Mouse (Mus musculus) bone marrow macrophage, adult 2 months (primary cell): Measurements from ENCODE around the gene Znhit1. TPM values are rescaled to one million over a fixed set of nuclear protein-coding genes. Genes with fewer than 3 reads are reported as not detected.

ENCODE experiments used
- H3K27ac ChIP-seq: 2 replicates; pipeline ENCODE4 v1.5.1; 2012; ENCODE audit warnings: low read depth, low read length; ENCODE audit not compliant: insufficient read depth
- H3K4me1 ChIP-seq: 2 replicates; pipeline ENCODE4 v1.6.1; 2012; ENCODE audit warnings: low read length; ENCODE audit not compliant: control insufficient read depth, insufficient read depth
- H3K4me3 ChIP-seq: 2 replicates; pipeline ENCODE4 v1.5.1; 2012; ENCODE audit warnings: mild to moderate bottlenecking, low read length, moderate library complexity; ENCODE audit not compliant: insufficient read depth
- CTCF ChIP-seq: IDR thresholded peaks from 2 replicates; pipeline ENCODE4 v1.5.1; 2012; ENCODE audit warnings: low read depth, mild to moderate bottlenecking, low read length, moderate library complexity
- POLR2A ChIP-seq: IDR thresholded peaks from 2 replicates; pipeline ENCODE4 v1.6.1; 2012; ENCODE audit warnings: mild to moderate bottlenecking, low read depth, low read length, borderline replicate concordance
- polyA plus RNA-seq: library from polyadenylated mRNA; stranded (reverse); fragments of >200 nt; gene quantifications from 2 replicates; pipeline ENCODE4 v1.2.4, GENCODE M21; 2012; ENCODE audit not compliant: missing spikeins, insufficient read depth, insufficient read length

Gene Znhit1
- polyA plus RNA-seq, 1 experiment = 75.0 TPM

- Histone ChIP-seq H3K27ac (no peak within 1 kb of the TSS), H3K4me3 (no peak within 1 kb of the TSS)
- TF ChIP-seq POLR2A (no peak), CTCF (no peak)
These were observed 38.3 kb upstream of the Znhit1 start, which contains the start of gene Vgf for GRCm38 (mm10) chr5:137026092-137026491. Gene Vgf, plus strand, starts transcription at chr5:137026392.

DNA sequence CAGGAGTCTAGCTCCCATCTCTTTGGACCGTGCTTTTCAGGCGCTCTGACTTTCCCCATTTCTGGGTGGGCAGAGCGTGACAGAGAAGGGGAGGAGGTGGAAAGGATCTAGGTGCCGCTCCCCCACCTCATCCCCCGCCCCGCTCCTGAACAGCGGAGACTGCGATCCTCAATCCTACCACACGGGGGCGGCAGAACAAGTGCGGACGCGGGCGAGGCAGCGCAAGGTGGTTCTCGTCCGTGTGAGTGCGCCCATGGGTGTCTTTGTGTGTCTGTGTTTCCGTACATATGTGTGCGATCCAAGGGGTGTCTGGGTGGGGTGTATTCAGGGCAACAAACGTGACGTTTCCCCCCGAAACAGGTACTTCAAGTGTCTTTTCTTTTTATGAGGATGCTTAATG, 37.3 kb upstream of the Znhit1 start:
- no peak for TF ChIP-seq POLR2A
- peak; percentile 83 for TF ChIP-seq CTCF
- Histone ChIP-seq H3K4me3 (no peak overlapping the region), H3K27ac (no peak overlapping the region), H3K4me1 (peaks cover 5% of the 10 kb centered on the region)

More at GRCm38 (mm10) chr5:137026092-137026491, 38.3 kb upstream of the Znhit1 start, which contains the start of gene Vgf:
- peaks cover 5% of the 10 kb centered on the region for H3K4me1 ChIP-seq

DNA sequence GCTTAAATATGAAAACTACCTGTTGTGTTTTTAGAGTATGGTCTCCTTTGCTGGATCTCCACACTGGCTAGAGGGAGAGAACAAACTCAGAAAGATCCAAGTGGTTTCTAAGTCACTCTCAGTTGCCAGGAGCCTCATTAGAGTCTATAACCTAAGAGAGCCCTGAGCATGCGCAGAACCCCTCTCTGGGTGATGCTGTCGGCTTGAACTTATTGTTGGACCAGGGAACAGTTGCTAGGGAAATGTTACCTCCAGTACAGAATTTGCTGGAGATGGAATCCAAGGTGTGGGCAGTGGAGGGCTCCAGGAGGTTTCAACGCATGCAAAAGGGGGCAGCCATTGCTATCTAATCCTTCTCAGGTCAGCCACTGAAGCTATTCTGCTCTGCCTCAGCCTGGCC, 36.5 kb upstream of the Znhit1 start:
- Histone ChIP-seq H3K4me1 (peaks cover 2% of the 10 kb centered on the region), H3K4me3 (no peak overlapping the region), H3K27ac (no peak overlapping the region)
- TF ChIP-seq CTCF = no peak
- TF ChIP-seq POLR2A = no peak

GRCm38 (mm10) chr5:137015913-137016312, 28.1 kb upstream of the Znhit1 start:
- Histone ChIP-seq H3K4me1 (no peaks in the 10 kb centered on the region), H3K27ac (no peak overlapping the region), H3K4me3 (no peak overlapping the region)
- TF ChIP-seq POLR2A (no peak), CTCF (no peak)

GRCm38 (mm10) chr5:137012401-137012950, 24.7 kb upstream of the Znhit1 start:
- Histone ChIP-seq H3K4me1 (no peaks in the 10 kb centered on the region), H3K27ac (no peak overlapping the region), H3K4me3 (no peak overlapping the region)
- TF ChIP-seq POLR2A (no peak), CTCF (no peak)

DNA sequence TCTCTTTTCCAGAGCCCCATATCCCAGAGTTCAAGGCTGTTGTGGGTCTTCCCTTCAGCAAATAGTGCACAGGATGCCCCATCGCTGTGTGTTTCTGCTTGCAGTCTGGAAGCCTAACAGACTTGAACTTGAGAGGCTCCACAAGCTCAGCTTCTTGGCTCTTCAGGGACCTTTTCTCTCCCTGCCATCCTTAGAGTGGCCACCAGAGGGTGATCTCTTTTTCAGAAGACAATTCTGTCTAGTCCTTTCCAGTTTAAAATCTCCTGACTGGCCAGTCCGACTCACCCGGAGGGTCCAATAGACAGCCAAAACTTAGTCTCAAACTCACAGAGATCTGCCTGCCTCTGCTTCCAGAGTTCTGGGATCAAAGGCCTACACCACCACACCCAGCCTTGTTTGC, 22.2 kb upstream of the Znhit1 start:
- no peak overlapping the region for H3K4me3 ChIP-seq
- TF ChIP-seq POLR2A (no peak), CTCF (peak; percentile 10; the same call in 1 of the 2 replicates)
- no peaks in the 10 kb centered on the region for H3K4me1 ChIP-seq
- no peak overlapping the region for H3K27ac ChIP-seq

DNA sequence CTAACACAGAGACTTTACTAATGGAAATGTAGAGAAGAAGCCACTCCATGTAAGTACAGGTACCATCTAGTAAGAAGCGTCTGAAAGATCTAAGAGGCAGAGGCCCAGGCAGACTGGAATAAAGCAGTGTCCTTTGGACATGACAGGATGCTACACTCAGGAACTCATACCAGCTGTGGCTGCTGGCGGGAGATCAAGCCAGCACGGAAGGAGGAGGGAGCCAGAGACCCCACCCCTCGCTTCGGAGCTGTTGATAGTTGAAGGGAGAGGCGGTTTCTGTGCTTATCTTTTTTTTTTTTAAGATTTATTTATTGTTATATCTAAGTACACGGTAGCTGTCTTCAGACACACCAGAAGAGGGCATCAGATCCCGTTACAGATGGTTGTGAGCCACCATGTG, 19.5 kb upstream of the Znhit1 start:
- H3K27ac ChIP-seq = no peak overlapping the region
- TF ChIP-seq CTCF (no peak), POLR2A (no peak)
- H3K4me3 ChIP-seq = no peak overlapping the region
- H3K4me1 ChIP-seq = no peaks in the 10 kb centered on the region

DNA sequence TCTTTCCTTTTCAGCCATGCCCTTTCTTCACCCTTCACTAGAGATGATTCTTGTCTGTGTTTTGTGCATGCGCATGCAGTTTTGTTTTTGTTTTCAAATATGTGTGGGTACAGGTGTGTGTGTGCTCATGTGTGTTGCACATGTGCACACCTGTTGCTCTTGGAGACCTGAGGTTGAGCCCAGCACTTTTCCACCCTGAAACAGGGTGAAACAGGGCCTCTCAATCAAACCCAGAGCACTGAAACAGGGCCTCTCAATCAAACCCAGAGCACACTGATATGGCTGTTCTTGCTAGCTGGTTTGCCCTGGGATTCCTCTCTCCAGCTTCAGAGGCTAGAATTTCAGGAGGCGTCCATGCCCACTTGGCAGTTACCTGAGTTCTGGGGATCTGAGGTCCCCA, 12.8 kb upstream of the Znhit1 start:
- no peak for TF ChIP-seq POLR2A
- no peak for TF ChIP-seq CTCF
- Histone ChIP-seq H3K27ac (no peak overlapping the region), H3K4me1 (no peaks in the 10 kb centered on the region), H3K4me3 (no peak overlapping the region)

- no peaks in the 10 kb centered on the region for H3K4me1 ChIP-seq
- no peak overlapping the region for H3K27ac ChIP-seq
- H3K4me3 ChIP-seq = no peak overlapping the region
- TF ChIP-seq POLR2A = no peak
These were observed 11.6 kb upstream of the Znhit1 start for GRCm38 (mm10) chr5:136999449-136999848.

DNA sequence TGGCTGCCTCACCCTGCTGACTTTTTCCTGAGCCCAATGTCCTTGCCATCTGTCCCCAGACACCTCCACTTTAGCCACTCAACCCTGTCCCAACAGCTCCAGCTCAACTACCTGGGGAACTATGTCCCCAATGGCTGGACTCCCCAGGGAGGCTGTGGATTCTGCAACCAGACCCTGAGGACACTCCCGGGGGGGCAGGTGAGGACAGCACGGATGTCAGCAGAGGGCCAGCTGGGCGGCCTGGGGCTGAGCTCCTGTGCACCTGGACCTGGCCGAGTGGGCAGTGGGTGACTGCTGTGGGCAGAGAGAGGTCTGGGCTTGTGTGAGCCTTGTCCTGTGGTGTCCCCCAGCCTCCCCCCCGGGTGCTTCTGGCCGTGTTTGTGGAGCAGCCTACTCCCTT, 2.0 kb upstream of the Znhit1 start:
- H3K27ac ChIP-seq = no peak overlapping the region

DNA sequence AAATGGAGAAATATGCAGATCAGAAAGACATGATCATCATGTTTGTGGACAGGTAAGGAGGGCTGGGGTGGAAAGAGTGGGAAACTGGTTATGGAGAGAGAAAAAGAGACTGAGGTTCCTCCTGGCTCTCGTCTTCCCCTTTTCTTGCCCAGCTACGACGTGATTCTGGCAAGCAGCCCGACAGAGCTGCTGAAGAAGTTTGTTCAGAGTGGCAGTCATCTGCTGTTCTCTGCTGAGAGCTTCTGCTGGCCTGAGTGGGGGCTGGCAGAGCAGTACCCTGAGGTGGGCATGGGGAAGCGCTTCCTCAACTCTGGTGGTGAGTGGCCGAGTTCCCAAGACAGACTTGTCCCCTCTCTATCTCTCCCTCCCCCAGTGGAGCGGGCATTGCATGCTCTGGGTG, 599 bp upstream of the Znhit1 start:
- TF ChIP-seq POLR2A (no peak), CTCF (no peak)
- peak overlapping the region; percentile 93 for H3K4me3 ChIP-seq
- peaks cover 11% of the 10 kb centered on the region for H3K4me1 ChIP-seq
- peak overlapping the region; percentile 73; the same call in 1 of the 2 replicates for H3K27ac ChIP-seq

More for the DNA sequence above, 2.0 kb upstream of the Znhit1 start:
- Histone ChIP-seq H3K4me1 (peaks cover 11% of the 10 kb centered on the region), H3K4me3 (no peak overlapping the region)
- TF ChIP-seq POLR2A (no peak), CTCF (no peak)
